Mouse (Mus musculus) MEL (cell line): Measurements from ENCODE around the gene Exoc4. TPM values are rescaled to one million over a fixed set of nuclear protein-coding genes. Genes with fewer than 3 reads are reported as not detected.

Experiments
- DNase-seq: peaks from one replicate; pipeline ENCODE4 v3.0.0; 2011; ENCODE audit warnings: low read depth, low spot score
- H3K27ac ChIP-seq: 2 replicates; pipeline ENCODE4 v1.5.1; 2012; ENCODE audit warnings: low read depth, mild to moderate bottlenecking, control low read depth, low read length, moderate library complexity; ENCODE audit not compliant: control insufficient read depth
- H3K27me3 ChIP-seq, 2 experiments: fragments of 150-350 bp in 1 of 2; sonication (generic) in 1 of 2; 2 replicates each; pipeline ENCODE4 v1.6.1; 2012; ENCODE audit warnings: low read length in 2 of 2, mild to moderate bottlenecking in 2 of 2, improper control_type of control experiment in 1 of 2, moderate library complexity in 1 of 2; ENCODE audit not compliant: insufficient read depth in 2 of 2, control insufficient read depth in 1 of 2
- H3K36me3 ChIP-seq, 2 experiments: 2 replicates each; pipeline ENCODE4 v1.6.1; 2012 to 2014; ENCODE audit warnings: low read length in 2 of 2, improper control_type of control experiment in 1 of 2, inconsistent platforms in 1 of 2, mild to moderate bottlenecking in 1 of 2; ENCODE audit not compliant: insufficient read depth in 2 of 2, control insufficient read depth in 1 of 2
- H3K4me1 ChIP-seq, 2 experiments: fragments of 150-350 bp in 1 of 2; sonication (generic) in 1 of 2; 2 replicates each; pipeline ENCODE4 v1.6.1; 2012; ENCODE audit warnings: low read length in 2 of 2, improper control_type of control experiment in 1 of 2, mild to moderate bottlenecking in 1 of 2; ENCODE audit not compliant: insufficient read depth in 2 of 2, control insufficient read depth in 1 of 2
- H3K4me3 ChIP-seq, 2 experiments: fragments of 150-350 bp in 1 of 2; sonication (generic) in 1 of 2; 2 replicates each; pipeline ENCODE4 v1.5.1; 2012; ENCODE audit warnings: low read depth in 2 of 2, low read length in 2 of 2, mild to moderate bottlenecking in 2 of 2, moderate library complexity in 2 of 2, control low read depth in 1 of 2, improper control_type of control experiment in 1 of 2; ENCODE audit not compliant: control insufficient read depth in 1 of 2, insufficient read depth in 1 of 2
- H3K79me2 ChIP-seq: 2 replicates; pipeline ENCODE4 v1.6.1; 2012; ENCODE audit warnings: mild to moderate bottlenecking, low read length, moderate library complexity; ENCODE audit not compliant: control insufficient read depth, poor library complexity, insufficient read depth
- H3K9ac ChIP-seq: 2 replicates; pipeline ENCODE4 v1.6.1; 2012; ENCODE audit warnings: low read depth, mild to moderate bottlenecking, control low read depth, low read length, moderate library complexity; ENCODE audit not compliant: control insufficient read depth, poor library complexity, severe bottlenecking
- H3K9me3 ChIP-seq: fragments of 150-350 bp; sonication (generic); replicated peaks from 2 replicates; pipeline ENCODE4 v1.6.1; 2012; ENCODE audit warnings: mild to moderate bottlenecking, low read length, improper control_type of control experiment, moderate library complexity; ENCODE audit not compliant: insufficient read depth
- BHLHE40 ChIP-seq: IDR thresholded peaks from 2 replicates; pipeline ENCODE4 v1.6.1; 2012; ENCODE audit warnings: low read depth, mild to moderate bottlenecking, inconsistent platforms, low read length, improper control_type of control experiment, borderline replicate concordance
- CHD2 ChIP-seq: IDR thresholded peaks from 2 replicates; pipeline ENCODE4 v1.6.1; 2011; ENCODE audit warnings: low read length, improper control_type of control experiment
- CTCF ChIP-seq, 3 experiments: IDR thresholded peaks in 2 of 3; conservative IDR thresholded peaks in 1 of 3; 2 replicates each; pipeline ENCODE4 v1.5.1; 2011 to 2012; ENCODE audit warnings: low read length in 3 of 3, low read depth in 2 of 3, mild to moderate bottlenecking in 2 of 3, improper control_type of control experiment in 1 of 3, inconsistent platforms in 1 of 3, mixed read lengths in 1 of 3, moderate library complexity in 1 of 3; ENCODE audit not compliant: control insufficient read depth in 1 of 3, insufficient read depth in 1 of 3, poor library complexity in 1 of 3, severe bottlenecking in 1 of 3
- ELF1 ChIP-seq: IDR thresholded peaks from 2 replicates; pipeline ENCODE4 v1.6.1; 2014; ENCODE audit warnings: low read depth, mild to moderate bottlenecking, inconsistent platforms, low read length, improper control_type of control experiment, moderate library complexity
- ETS1 ChIP-seq: IDR thresholded peaks from 2 replicates; pipeline ENCODE4 v1.6.1; 2012; ENCODE audit warnings: low read depth, mild to moderate bottlenecking, inconsistent platforms, low read length, improper control_type of control experiment, moderate library complexity
- GATA1 ChIP-seq: IDR thresholded peaks from 2 replicates; pipeline ENCODE4 v1.6.1; 2011; ENCODE audit warnings: low read depth, low read length, improper control_type of control experiment
- HCFC1 ChIP-seq: IDR thresholded peaks from 2 replicates; pipeline ENCODE4 v1.6.1; 2012; ENCODE audit warnings: low read depth, mild to moderate bottlenecking, inconsistent platforms, low read length, improper control_type of control experiment, moderate library complexity
- JUND ChIP-seq: IDR thresholded peaks from 2 replicates; pipeline ENCODE4 v1.6.1; 2011; ENCODE audit warnings: low read depth, mild to moderate bottlenecking, improper control_type of control experiment, low read length
- KAT2A ChIP-seq: conservative IDR thresholded peaks from 2 replicates; pipeline ENCODE4 v1.6.1; 2012; ENCODE audit warnings: low read depth, low read length, improper control_type of control experiment, inconsistent platforms
- MAFK ChIP-seq: IDR thresholded peaks from 2 replicates; pipeline ENCODE4 v1.6.1; 2011; ENCODE audit warnings: low read depth, mild to moderate bottlenecking, low read length, improper control_type of control experiment, borderline replicate concordance
- MAX ChIP-seq: IDR thresholded peaks from 2 replicates; pipeline ENCODE4 v1.6.1; 2011; ENCODE audit warnings: low read length, improper control_type of control experiment
- MXI1 ChIP-seq: IDR thresholded peaks from 2 replicates; pipeline ENCODE4 v1.6.1; 2011; ENCODE audit warnings: mild to moderate bottlenecking, low read depth, low read length, improper control_type of control experiment
- MYC ChIP-seq: IDR thresholded peaks from 2 replicates; pipeline ENCODE4 v1.6.1; 2011; ENCODE audit warnings: low read depth, mild to moderate bottlenecking, low read length, improper control_type of control experiment, moderate library complexity
- NELFE ChIP-seq: IDR thresholded peaks from 2 replicates; pipeline ENCODE4 v1.6.1; 2011; ENCODE audit warnings: low read depth, low read length, improper control_type of control experiment
- POLR2A ChIP-seq, 2 experiments: IDR thresholded peaks; 2 replicates each; pipeline ENCODE4 v1.6.1; 2011 to 2012; ENCODE audit warnings: low read length in 2 of 2, mild to moderate bottlenecking in 2 of 2, control low read depth in 1 of 2, improper control_type of control experiment in 1 of 2, low read depth in 1 of 2, moderate library complexity in 1 of 2; ENCODE audit not compliant: control insufficient read depth in 1 of 2, insufficient read depth in 1 of 2, poor library complexity in 1 of 2
- POLR2AphosphoS2 ChIP-seq: IDR thresholded peaks from 2 replicates; pipeline ENCODE4 v1.6.1; 2011; ENCODE audit warnings: low read length, improper control_type of control experiment
- RAD21 ChIP-seq: IDR thresholded peaks from 2 replicates; pipeline ENCODE4 v1.6.1; 2011; ENCODE audit warnings: mild to moderate bottlenecking, low read depth, low read length, improper control_type of control experiment
- RCOR1 ChIP-seq: IDR thresholded peaks from 2 replicates; pipeline ENCODE4 v1.6.1; 2012; ENCODE audit warnings: low read depth, mild to moderate bottlenecking, inconsistent platforms, low read length, improper control_type of control experiment
- SIN3A ChIP-seq: IDR thresholded peaks from 2 replicates; pipeline ENCODE4 v1.6.1; 2012; ENCODE audit warnings: low read length, improper control_type of control experiment, inconsistent platforms
- SMC3 ChIP-seq: IDR thresholded peaks from 2 replicates; pipeline ENCODE4 v1.6.1; 2011; ENCODE audit warnings: low read depth, low read length, improper control_type of control experiment
- TAL1 ChIP-seq: IDR thresholded peaks from 2 replicates; pipeline ENCODE4 v1.6.1; 2012; ENCODE audit warnings: mild to moderate bottlenecking, inconsistent platforms, low read length, moderate library complexity, mixed read lengths
- TBP ChIP-seq: IDR thresholded peaks from 2 replicates; pipeline ENCODE4 v1.8.0; 2011; ENCODE audit warnings: low read depth, low read length, improper control_type of control experiment
- ZKSCAN1 ChIP-seq: IDR thresholded peaks from 2 replicates; pipeline ENCODE4 v1.6.1; 2012; ENCODE audit warnings: low read depth, mild to moderate bottlenecking, inconsistent platforms, low read length, improper control_type of control experiment, moderate library complexity
- ZMIZ1 ChIP-seq: IDR thresholded peaks from 2 replicates; pipeline ENCODE4 v1.6.1; 2012; ENCODE audit warnings: low read depth, mild to moderate bottlenecking, inconsistent platforms, low read length, improper control_type of control experiment, moderate library complexity
- polyA plus RNA-seq, 2 experiments: library from polyadenylated mRNA; stranded (reverse) in 1 of 2; unstranded in 1 of 2; fragments of >175 nt in 1 of 2; fragments of >200 nt in 1 of 2; gene quantifications; 2 replicates each; pipeline versions ENCODE4 v1.2.1 to v1.2.4; 2012; ENCODE audit warnings: low replicate concordance in 2 of 2, low read depth in 1 of 2; ENCODE audit not compliant: insufficient read length in 2 of 2, insufficient read depth in 1 of 2, missing spikeins in 1 of 2
- total RNA-seq: library from RNA; depleted of rRNA; stranded (reverse); fragments of 300-350 nt; gene quantifications from 2 replicates; pipeline ENCODE4 v1.2.3, GENCODE M21; 2012

The Exoc4 gene
- total and polyA plus RNA-seq, 3 experiments, result 16.4 to 22.6 TPM; not detected in 1

DNA sequence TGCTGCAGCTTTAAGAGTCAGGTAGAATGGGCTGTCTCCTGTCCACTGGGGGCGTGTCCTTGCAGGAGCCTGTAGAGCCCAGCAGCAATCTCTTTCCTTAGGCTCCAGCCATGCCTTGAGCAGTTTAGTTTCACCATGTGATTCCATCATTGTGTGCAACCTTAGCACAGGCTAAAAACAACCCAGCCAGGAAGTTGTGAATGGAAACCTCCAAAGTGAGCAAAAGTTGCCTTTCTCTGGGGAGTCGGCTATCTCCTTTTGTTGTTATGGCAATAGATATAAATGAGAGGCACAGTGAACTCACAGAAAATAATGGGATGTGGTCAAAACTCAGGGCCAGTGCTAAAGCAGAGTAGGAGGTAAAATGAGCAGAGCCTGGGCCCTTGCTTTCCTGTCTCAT, 565.5 kb downstream of the Exoc4 start:
- Histone ChIP-seq H3K36me3 (no peaks in the 10 kb centered on the region), H3K9me3 (no peaks in the 10 kb centered on the region), H3K79me2 (no peaks in the 10 kb centered on the region), H3K27ac (no peak overlapping the region), H3K27me3 (no peaks in the 10 kb centered on the region), H3K9ac (no peak overlapping the region), H3K4me1 (no peaks in the 10 kb centered on the region), H3K4me3 (no peak overlapping the region)
- no peak for DNase-seq
- TF ChIP-seq SIN3A (no peak), ETS1 (no peak), NELFE (no peak), POLR2AphosphoS2 (no peak), TBP (no peak), RCOR1 (no peak), CHD2 (no peak), MXI1 (no peak), MAFK (no peak), SMC3 (no peak), ELF1 (no peak), RAD21 (no peak), GATA1 (no peak), TAL1 (no peak), BHLHE40 (no peak), MAX (no peak), MYC (no peak), POLR2A (IDR thresholded peaks at IDR 0.05; ENCODE audit: control insufficient read depth in 1 of 2, insufficient read depth in 1 of 2, low read depth in 1 of 2, low read length in 2 of 2, poor library complexity in 1 of 2) (no peak), HCFC1 (no peak), ZKSCAN1 (no peak)

DNA sequence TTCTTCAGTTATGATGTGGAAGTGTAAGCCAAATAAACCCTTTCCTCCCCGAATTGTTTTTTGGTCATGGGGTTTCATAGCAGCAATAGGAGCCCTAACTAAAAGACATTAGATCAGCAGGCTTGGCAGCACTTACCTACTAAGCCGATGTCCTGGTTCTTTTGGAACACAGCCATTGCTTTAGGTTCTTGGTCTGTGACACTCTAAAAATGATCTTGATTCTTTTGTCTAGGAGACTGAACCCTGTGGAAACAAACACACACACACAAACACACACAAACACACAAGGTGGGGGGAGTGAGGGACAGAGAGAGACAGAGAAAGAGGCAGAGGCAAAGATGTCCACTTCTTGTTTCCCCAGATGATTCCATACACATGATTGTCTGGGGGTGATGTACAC, 574.3 kb downstream of the Exoc4 start:
- Histone ChIP-seq H3K4me3 (no peak overlapping the region), H3K27me3 (no peaks in the 10 kb centered on the region), H3K36me3 (no peaks in the 10 kb centered on the region), H3K4me1 (no peaks in the 10 kb centered on the region), H3K9me3 (no peaks in the 10 kb centered on the region), H3K79me2 (no peaks in the 10 kb centered on the region), H3K9ac (no peak overlapping the region), H3K27ac (no peak overlapping the region)
- DNase-seq, result no peak
- TF ChIP-seq POLR2A (IDR thresholded peaks at IDR 0.05; ENCODE audit: control insufficient read depth in 1 of 2, insufficient read depth in 1 of 2, low read depth in 1 of 2, low read length in 2 of 2, poor library complexity in 1 of 2) (no peak), JUND (no peak), CTCF (IDR thresholded peaks at IDR 0.05 in 2 of 3, conservative IDR thresholded peaks at IDR 0.05 in 1 of 3; ENCODE audit: control insufficient read depth in 1 of 3, insufficient read depth in 1 of 3, low read depth in 2 of 3, low read length in 3 of 3, poor library complexity in 1 of 3, severe bottlenecking in 1 of 3) (no peak), ZMIZ1 (no peak), KAT2A (no peak), POLR2AphosphoS2 (no peak), BHLHE40 (no peak), HCFC1 (no peak), ETS1 (no peak)
